Mouse (Mus musculus) midbrain, postnatal 0 days (tissue): ENCODE data around the gene Qdpr. TPM values are rescaled to one million over a fixed set of nuclear protein-coding genes. Genes with fewer than 3 reads are reported as not detected.
A peak's percentile ranks its signal among the peaks of the same experiment; 100 is the strongest.

Experiments used
- ATAC-seq: fragments of 200-750 bp; cut with Nextera tagmentation; 2 replicates; pipeline ENCODE4 v1.8.0; 2017; ENCODE audit warnings: moderate number of reproducible peaks, mild to moderate bottlenecking, moderate TSS enrichment, moderate library complexity; ENCODE audit not compliant: low FRiP score
- DNase-seq: peaks from one replicate; pipeline ENCODE4 v3.0.0-alpha.2; 2015; ENCODE audit warnings: low spot score
- H3K27ac ChIP-seq: fragments of 300-500 bp; sonication (generic); 2 replicates; pipeline ENCODE4 v1.5.1; 2014; ENCODE audit warnings: low read depth, mild to moderate bottlenecking, low read length, mixed read lengths
- H3K27me3 ChIP-seq: fragments of 300-500 bp; sonication (generic); 2 replicates; pipeline ENCODE4 v1.6.1; 2014; ENCODE audit warnings: low read length, control low read depth, mixed read lengths; ENCODE audit not compliant: insufficient read depth
- H3K36me3 ChIP-seq: fragments of 300-500 bp; sonication (generic); 2 replicates; pipeline ENCODE4 v1.6.1; 2014; ENCODE audit warnings: low read length, control low read depth, mixed read lengths; ENCODE audit not compliant: insufficient read depth
- H3K4me1 ChIP-seq: fragments of 300-500 bp; sonication (generic); 2 replicates; pipeline ENCODE4 v1.6.1; 2014; ENCODE audit warnings: mild to moderate bottlenecking, control low read depth, antibody characterized with exemption, low read length, mixed read lengths; ENCODE audit not compliant: insufficient read depth
- H3K4me2 ChIP-seq: fragments of 300-500 bp; sonication (generic); 2 replicates; pipeline ENCODE4 v1.6.1; 2014; ENCODE audit warnings: low read depth, mild to moderate bottlenecking, low read length, mixed read lengths; ENCODE audit not compliant: poor library complexity, severe bottlenecking
- H3K4me3 ChIP-seq: fragments of 300-500 bp; sonication (generic); 2 replicates; pipeline ENCODE4 v1.5.1; 2014; ENCODE audit warnings: low read depth, mild to moderate bottlenecking, low read length, moderate library complexity
- H3K9ac ChIP-seq: fragments of 300-500 bp; sonication (generic); replicated peaks from 2 replicates; pipeline ENCODE4 v1.6.1; 2014; ENCODE audit warnings: mild to moderate bottlenecking, low read length, moderate library complexity, mixed read lengths; ENCODE audit not compliant: poor library complexity, severe bottlenecking
- H3K9me3 ChIP-seq: fragments of 300-500 bp; sonication (generic); 2 replicates; pipeline ENCODE4 v1.6.1; 2016; ENCODE audit warnings: low read length, control low read depth
- CTCF ChIP-seq: IDR thresholded peaks from 2 replicates; pipeline ENCODE4 v1.5.1; 2016; ENCODE audit warnings: antibody characterized with exemption, mild to moderate bottlenecking
- WGBS: fragments of 180-500 bp; shearing (Covaris S2); extraction: QIAGEN DNeasy Blood & Tissue Kit; methylation state at CpG from one replicate; pipeline ENCODE4 v1.1.7; 2014; 5-methylcytosine and 5-hydroxymethylcytosine counted together
- polyA plus RNA-seq: library from polyadenylated mRNA; unstranded; fragments of >200 nt; fragmentation: Nextera tagmentation; extraction: Ambion mirVana; gene quantifications from 2 replicates; pipeline ENCODE4 v1.2.1, GENCODE M21; 2015
- total RNA-seq: library from RNA; depleted of rRNA; stranded (reverse); fragments of >200 nt; gene quantifications from 2 replicates; pipeline ENCODE4 v1.2.3, GENCODE M21; 2014; rRNA removed

The Qdpr gene
- total and polyA plus RNA-seq, 2 experiments from 2014 or later, result 40.0 to 139 TPM

DNA sequence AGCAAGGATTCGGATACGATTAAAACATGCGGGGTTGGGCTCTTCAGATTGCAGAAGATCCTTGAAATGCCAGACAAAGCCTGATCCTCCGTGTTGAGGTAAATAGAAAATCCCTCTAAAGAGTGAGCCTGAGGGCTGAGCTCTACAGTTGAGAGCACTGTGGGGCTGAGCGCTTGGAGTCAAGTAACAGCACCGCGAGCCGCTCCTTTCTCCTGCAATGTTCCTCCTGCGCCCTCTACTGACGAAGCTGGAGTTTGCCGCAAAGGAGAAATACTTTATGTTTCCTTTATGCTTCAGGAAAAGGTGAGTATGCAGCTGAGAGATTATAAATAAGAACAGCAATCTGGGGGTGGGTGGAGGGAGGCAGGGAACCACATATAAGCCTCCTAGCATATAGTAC lies 47.4 kb downstream of the Qdpr start:
- 9% methylated on average over 11 of the region's 11 CpGs for WGBS
- no peak overlapping the region for H3K4me3 ChIP-seq
- peak; percentile 77 for ATAC-seq

GRCm38 (mm10) chr5:45384034-45384812 lies 65.8 kb downstream of the Qdpr start:
- no peaks in the 10 kb centered on the region for H3K9me3 ChIP-seq
- ATAC-seq (no peak), DNase-seq (no peak)
- no peak for TF ChIP-seq CTCF
- no peaks in the 10 kb centered on the region for H3K4me1 ChIP-seq
- 87% methylated on average over 2 of the region's 2 CpGs for WGBS
- no peaks in the 10 kb centered on the region for H3K27me3 ChIP-seq
- no peak overlapping the region for H3K27ac ChIP-seq
- H3K4me3 ChIP-seq, result no peak overlapping the region
- no peak overlapping the region for H3K4me2 ChIP-seq
- no peak overlapping the region for H3K9ac ChIP-seq
- no peaks in the 10 kb centered on the region for H3K36me3 ChIP-seq

More for the DNA sequence above, 47.4 kb downstream of the Qdpr start:
- H3K27me3 ChIP-seq, result no peaks in the 10 kb centered on the region
- H3K27ac ChIP-seq, result no peak overlapping the region
- DNase-seq, result peak; percentile 82
- TF ChIP-seq CTCF, result peak; percentile 98
- H3K9me3 ChIP-seq, result no peaks in the 10 kb centered on the region
- H3K9ac ChIP-seq, result no peak overlapping the region
- H3K36me3 ChIP-seq, result no peaks in the 10 kb centered on the region
- no peaks in the 10 kb centered on the region for H3K4me1 ChIP-seq
- 0 out of 2 replicates have a peak overlapping the region, but pooled peaks have one; percentile 23 for H3K4me2 ChIP-seq

Other genes with a start within 250 kb of the Qdpr start
- gene Clrn2, start 3.5 kb upstream of the Qdpr start, total RNA-seq, result 0.27 TPM in 1 of 2 replicates, not detected in the other
- not detected in 2 replicates for gene Clrn2, start 3.5 kb upstream of the Qdpr start, polyA plus RNA-seq
- 20.9 and 23.9 TPM in 2 replicates for gene Lap3, start 43.1 kb upstream of the Qdpr start, total RNA-seq
- gene Lap3, start 43.1 kb upstream of the Qdpr start, polyA plus RNA-seq, result 27.7 and 29.7 TPM in 2 replicates
- 45.6 and 60.1 TPM in 2 replicates for gene Med28, start 70.0 kb upstream of the Qdpr start, total RNA-seq
- gene Med28, start 70.0 kb upstream of the Qdpr start, polyA plus RNA-seq, result 247 and 253 TPM in 2 replicates
- 13.0 and 13.9 TPM in 2 replicates for gene Fam184b, start 189.4 kb upstream of the Qdpr start, total RNA-seq
- 9.4 and 9.5 TPM in 2 replicates for gene Fam184b, start 189.4 kb upstream of the Qdpr start, polyA plus RNA-seq
- gene Ncapg, start 219.7 kb upstream of the Qdpr start, total RNA-seq, result 2.4 and 3.2 TPM in 2 replicates
- 2.1 and 2.4 TPM in 2 replicates for gene Ncapg, start 219.7 kb upstream of the Qdpr start, polyA plus RNA-seq